Mouse (Mus musculus): ENCODE measurements around the gene Pcdh18.

Gene Pcdh18

GRCm38 (mm10) chr3:49756870-49757625 lies at the start of gene Pcdh18:
Gene Pcdh18, minus strand, starts transcription at chr3:49757325.
- no peak for DNase-seq

- no peak for DNase-seq
These were observed 49.7 kb upstream of the Pcdh18 start for GRCm38 (mm10) chr3:49806823-49807222.

GRCm38 (mm10) chr3:49805511-49805910 lies 48.4 kb upstream of the Pcdh18 start:
- DNase-seq: no peak

- DNase-seq: no peak
These were observed 31.2 kb upstream of the Pcdh18 start for GRCm38 (mm10) chr3:49788296-49788695.

- DNase-seq: no peak
These were observed 30.6 kb upstream of the Pcdh18 start for GRCm38 (mm10) chr3:49787719-49788118.

- DNase-seq: no peak
These were observed 12.0 kb upstream of the Pcdh18 start for GRCm38 (mm10) chr3:49768992-49769738.

- no peak for DNase-seq
These were observed 5.6 kb upstream of the Pcdh18 start for GRCm38 (mm10) chr3:49762711-49763110.

GRCm38 (mm10) chr3:49761971-49762370 lies 4.8 kb upstream of the Pcdh18 start:
- no peak for DNase-seq

- no peak for DNase-seq
These were observed 498 bp upstream of the Pcdh18 start for GRCm38 (mm10) chr3:49757626-49758019.

GRCm38 (mm10) chr3:49755986-49756845 lies 909 bp downstream of the Pcdh18 start:
- DNase-seq: no peak

- no peak for DNase-seq
These were observed 4.4 kb downstream of the Pcdh18 start for GRCm38 (mm10) chr3:49752766-49753165.

GRCm38 (mm10) chr3:49749491-49750284 lies 7.4 kb downstream of the Pcdh18 start:
- no peak for DNase-seq

- no peak for DNase-seq
These were observed 9.1 kb downstream of the Pcdh18 start for GRCm38 (mm10) chr3:49748054-49748453.

- no peak for DNase-seq
These were observed 18.1 kb downstream of the Pcdh18 start for GRCm38 (mm10) chr3:49739061-49739460.

- no peak for DNase-seq
These were observed 18.6 kb downstream of the Pcdh18 start for GRCm38 (mm10) chr3:49738531-49738930.

- DNase-seq: no peak
These were observed 50.6 kb downstream of the Pcdh18 start for GRCm38 (mm10) chr3:49706503-49706902.

GRCm38 (mm10) chr3:49699951-49700350 lies 57.2 kb downstream of the Pcdh18 start:
- DNase-seq: no peak

Measured in cerebellum, adult 8-10 months (tissue).